Mouse (Mus musculus): ENCODE data around the gene Lingo1.

The Lingo1 gene

DNA sequence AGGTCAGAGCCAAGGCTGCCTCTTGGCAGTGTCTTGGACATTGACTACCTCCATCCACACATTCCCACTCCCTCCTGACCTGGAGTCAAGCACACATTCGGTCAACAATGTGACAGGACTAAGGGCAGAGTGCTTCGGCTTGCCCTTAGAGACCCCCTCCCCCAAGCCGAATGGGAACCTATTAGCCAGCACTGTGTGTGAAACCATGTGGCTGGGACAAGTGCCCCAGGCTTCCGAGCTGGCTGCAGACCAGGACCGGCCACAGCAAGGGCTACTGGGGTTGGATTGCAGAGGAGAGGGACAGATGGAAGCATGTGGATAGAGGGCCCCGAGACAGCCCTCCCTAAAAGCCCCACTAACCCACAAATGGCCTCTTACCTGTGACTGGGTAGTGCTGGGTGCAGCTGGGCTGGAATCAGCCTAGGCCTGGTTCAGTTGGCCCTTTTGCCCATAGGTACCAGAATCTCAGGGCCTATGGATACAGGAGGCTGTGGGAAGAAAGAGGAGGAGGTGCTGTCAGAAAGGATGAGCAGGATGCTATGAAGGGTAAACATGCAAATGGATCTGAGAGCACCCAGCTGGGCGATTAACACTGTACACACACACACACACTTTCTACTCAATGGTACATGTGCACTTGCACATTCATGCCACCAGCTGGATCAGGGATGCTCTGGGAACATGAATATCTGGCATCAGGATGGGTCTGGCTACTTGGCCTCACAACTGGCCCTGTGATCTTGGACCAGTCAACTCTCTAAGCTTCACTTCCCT, 20.9 kb downstream of the Lingo1 start:
- DNase-seq (ENCODE audit: low read depth) = no peak

DNA sequence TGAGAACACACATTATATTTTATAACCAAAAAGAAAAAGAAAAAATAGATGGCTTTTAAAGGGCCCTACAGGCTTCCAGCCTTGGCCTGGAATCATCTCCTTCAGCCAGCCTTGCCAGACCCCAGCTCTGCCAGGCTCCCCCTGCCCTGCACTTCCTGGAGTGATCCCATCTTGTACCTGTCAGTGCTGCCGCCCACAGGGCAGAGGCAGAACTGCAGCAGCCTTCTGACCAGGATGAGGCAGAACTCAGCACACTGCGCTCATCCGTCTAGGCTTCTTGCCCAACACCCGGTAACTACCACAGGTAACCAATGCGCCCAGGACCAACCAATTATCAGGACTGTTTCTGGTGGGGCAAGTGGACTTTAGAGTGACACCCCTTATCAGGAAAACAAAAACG, 22.0 kb downstream of the Lingo1 start:
- DNase-seq (ENCODE audit: low read depth) = peak; percentile 2

DNA sequence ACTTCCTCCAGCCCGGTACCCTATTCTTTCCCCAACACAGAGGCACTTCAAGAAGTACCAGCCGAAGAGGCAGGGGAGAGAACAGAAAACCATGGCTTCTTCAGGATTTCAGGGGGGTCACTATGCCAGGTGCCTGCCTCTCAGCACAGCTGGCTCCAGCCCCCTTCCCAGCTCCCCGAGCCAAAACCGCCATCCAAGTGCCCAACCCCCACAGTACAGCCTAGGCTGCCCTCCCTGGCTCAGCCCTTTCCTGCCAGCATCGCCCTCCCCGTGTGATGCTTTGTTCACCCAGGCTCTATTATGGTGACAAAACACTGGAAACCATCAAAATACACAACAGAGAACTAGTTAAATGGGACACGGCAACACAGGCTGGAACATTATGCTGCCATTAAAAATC, 22.6 kb downstream of the Lingo1 start:
- DNase-seq (ENCODE audit: low read depth) = no peak

DNA sequence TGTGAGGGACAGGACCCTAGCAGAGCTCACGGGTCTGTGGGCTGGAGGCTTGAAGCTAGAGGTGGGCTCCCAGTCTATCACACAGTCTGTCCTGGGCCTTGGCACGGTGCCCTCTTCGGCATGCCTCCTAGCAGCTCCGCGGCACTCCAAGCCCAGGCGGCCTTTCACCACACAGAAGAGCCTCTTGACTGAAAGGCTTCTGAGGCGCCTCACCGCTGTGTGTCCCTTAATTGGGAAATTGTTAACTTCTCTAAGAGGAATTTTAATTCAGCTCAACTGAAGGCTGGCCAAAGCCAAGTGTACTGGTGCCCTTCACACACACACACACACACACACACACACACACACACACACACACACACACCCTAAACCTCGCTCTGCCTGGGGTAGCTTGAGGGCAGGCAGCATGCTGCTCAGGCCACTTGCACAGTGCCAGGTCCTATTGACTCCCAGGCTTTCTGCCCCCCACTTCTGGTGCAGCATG, 28.6 kb downstream of the Lingo1 start:
- no peak for DNase-seq (ENCODE audit: low read depth)

DNA sequence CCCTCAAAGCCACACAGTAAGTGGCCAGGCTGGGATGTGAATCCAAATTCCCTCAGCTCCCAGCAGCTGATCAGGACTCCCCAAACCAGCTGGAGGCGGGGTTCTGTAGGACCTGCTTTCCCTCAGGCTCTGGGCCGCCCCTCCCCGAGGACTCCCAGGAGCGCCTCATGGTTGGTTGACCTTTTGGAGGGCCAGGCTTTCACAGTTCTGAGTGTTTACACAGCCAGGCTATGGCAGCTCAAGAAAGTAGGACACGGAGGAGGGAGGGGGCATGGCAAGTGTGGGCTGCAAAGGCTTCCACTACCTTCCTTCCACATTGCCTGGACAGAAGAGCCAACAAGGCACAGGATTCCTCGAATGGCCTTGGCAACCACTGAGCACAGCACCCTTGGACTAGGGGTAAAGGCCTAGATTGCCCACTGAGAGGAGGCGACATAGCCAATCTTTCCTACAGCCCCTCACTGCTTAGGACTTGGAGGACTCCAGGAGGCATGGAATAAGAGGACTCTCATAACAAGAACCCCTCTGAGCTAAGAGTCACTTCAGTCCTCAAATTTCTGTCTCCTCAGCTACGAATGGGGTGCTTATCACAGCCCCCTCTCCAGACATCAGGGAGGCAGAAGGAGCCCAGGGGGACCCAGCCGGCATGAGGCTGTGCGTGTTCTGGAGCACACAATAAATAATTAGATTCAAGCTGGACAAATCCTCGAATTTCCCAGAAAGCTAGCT, 29.5 kb downstream of the Lingo1 start:
- DNase-seq (ENCODE audit: low read depth) = no peak

DNA sequence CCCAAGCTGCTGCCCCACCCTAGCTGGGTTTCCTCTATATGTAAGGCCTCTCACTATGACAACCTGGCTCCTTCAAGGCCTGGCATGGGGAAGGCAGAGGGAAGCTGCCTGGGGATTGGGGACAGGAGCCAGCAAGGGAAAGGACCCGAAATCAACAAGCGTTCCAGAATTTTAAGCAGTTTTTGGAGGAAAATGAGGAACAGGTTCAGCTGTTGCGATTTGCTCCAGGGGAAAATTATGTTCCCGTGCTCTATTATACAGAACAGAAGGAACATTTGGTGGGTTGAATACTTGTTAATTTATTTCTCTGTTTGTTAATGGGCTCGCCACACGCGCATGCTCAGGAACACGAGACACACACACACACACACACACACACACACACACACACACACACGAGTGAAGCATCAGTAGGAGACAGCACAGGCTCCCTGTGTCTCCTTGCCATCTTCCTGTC, 34.1 kb downstream of the Lingo1 start:
- no peak for DNase-seq (ENCODE audit: low read depth)

DNA sequence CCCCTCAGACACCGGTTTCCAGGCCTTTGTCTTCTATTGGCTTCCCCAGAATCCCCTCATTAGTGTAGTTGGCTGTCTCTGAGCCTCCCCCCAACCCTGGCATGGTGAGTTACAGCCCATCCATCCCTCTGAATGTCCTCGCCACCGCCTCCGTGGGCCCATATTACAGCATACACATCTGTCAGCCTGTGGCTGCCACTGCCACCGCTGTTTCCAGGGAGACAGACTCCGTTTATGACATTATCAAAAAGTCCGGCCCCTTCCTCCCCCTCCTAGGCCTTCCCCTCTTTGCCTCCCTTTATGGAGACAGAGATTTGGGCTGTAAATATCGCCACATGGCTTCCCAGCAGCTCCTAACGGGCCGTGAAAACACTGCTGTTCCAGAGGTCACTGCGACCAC, 38.5 kb downstream of the Lingo1 start:
- DNase-seq (ENCODE audit: low read depth) = no peak

DNA sequence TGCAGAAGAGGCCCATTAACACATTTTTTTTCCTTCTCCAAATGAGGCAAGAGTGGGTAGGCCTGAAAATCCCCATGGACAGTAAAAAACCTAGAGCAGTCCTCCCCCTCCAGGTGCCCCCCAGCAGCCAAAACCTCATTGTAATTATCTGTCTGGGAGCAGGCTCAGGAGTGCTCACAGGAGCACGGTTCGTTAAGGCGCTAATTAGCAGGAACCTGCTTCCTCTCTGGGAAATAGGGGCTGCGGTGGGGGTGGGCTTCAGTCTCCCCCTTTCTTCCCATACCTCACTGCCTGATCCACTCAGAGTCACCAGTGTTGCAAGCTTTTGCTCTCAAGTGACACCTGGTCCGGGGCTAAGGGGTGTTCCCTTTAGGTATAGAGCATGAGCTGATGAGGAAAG, 41.1 kb downstream of the Lingo1 start:
- DNase-seq (ENCODE audit: low read depth) = no peak

DNA sequence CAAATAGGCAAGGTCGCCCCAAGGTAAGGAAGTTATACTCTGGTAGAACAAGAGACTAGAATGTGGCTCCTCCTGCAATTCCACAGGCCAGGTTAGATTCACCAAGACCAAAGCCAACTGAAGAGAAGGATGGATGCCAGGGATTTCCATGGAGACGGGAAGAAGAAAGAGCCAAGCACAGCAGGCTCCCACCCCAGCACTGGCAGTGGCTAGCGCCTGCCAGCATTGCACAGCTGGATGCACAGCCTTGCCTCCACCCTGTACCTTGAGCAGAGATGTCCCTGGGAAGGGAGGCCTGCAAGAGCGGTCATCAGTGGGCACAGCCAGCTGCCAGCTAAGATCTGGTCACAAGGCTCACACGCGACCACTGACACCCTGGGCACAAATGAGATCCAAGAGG, 42.9 kb downstream of the Lingo1 start:
- DNase-seq (ENCODE audit: low read depth) = no peak

DNA sequence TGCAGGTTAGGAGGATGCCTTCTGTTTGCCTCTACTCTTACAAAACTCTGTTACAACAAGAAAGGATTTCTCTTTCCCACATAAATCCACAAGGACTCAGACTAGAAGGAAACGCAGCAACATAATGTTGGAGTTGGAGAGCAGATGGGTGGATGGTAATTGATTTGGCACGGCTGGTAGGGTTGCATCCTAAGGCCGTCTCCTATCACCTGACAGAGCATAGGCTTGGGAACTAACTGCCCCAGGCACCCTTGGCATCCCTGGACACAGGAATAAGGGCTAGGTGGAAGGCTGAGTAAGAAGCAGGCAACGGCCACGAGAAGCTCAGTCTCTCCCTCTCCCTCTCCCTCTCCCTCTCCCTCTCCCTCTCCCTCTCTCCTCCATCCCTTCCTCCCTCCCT, 48.2 kb downstream of the Lingo1 start:
- no peak for DNase-seq (ENCODE audit: low read depth)

DNA sequence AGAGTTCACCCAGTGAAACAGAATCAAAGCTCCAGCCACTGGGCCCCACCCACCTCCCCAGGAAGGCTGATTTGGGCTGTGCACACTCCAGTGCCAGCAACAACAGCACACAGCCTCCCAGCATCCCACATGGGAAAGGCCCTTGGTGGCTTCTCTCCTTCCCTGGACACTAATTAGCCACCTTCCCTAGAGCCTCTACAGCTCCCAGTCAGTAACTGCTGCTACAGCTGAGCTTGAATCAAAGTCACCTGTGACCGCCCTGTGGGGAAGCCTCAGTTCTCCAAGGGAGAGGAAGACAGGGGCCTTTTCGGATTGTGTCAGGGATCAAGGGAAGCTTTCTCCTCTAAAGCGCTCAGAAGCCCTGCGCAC, 49.4 kb downstream of the Lingo1 start:
- DNase-seq (ENCODE audit: low read depth) = no peak

DNA sequence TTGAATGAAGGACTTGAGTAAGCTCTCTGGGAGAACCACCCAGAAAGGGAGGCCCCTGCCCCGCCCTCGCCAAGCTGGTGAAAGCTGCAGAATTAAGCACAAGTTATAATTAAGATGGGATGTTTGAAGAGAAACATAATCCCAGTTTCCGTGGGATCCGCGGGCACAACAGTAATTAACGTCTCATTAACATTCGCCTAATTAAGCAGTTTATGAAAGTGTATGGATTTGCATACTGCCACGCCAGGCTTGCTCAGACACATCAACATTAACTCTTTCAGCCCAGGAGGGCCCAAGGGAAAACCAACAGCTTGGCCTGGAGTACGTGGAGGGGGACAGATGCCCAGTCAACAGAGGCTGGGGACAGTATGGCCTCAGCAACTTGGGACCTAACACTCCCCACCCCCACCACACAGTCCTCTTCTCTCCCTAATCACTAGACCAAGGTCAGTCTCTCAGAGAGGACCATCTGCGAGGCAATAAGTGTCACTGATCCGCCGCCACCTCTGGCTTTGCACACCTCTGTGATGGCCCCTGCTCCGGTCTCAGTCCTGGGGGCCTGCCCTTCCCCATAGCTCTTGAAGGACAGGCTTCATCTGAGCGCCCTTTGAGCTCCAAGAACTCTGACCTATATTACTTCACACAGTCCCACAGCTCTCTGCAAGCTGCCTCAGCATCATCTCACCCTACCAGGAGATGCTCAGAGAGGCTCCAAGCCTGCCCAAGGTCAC, 49.9 kb downstream of the Lingo1 start:
- no peak for DNase-seq (ENCODE audit: low read depth)

DNA sequence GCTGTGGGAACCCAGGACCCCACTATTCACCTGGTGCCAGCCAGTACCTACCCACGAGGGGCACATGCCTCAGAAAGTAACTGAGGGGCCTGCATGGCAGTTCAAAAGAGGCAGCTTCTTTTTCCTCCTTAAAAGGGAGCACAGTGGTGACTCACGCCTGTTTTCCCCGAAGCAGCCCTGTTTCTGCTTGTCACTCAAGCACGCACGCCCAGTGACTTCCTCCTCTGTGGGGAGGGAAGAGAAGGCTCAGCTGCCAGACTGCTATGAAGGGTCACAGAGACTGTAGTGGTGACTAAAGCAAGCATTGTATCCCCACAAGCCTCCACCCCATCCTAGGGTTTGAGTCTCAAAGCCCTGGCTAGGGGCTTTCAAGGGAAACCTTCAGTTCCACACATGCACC, 51.9 kb downstream of the Lingo1 start:
- DNase-seq (ENCODE audit: low read depth) = peak; percentile 16

DNA sequence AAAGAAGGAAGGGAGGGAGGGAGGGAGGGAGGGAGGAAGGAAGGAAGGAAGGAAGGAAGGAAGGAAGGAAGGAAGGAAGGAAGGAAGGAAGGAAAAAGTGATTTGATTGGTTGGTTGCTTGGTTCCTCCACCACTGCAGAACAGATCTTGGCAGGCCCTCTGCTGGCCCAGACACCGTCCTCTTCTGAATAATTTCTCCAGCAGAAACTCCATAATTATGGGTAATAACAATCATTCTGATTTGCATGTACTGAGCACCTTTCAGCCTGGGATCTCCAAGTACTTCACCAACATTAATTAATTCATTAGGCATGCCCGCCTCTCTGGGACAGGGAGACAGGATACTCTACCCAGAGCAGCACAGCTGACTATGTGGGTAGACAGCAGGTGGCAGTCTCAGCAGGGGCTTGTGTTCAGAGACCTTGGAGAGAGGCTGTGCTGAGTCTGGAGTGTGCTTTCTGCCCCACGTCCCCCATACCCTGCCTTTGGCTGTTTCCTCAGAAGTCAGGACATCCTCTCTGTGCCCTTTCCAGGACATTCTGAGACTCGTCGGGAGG, 57.0 kb downstream of the Lingo1 start:
- DNase-seq (ENCODE audit: low read depth) = no peak

DNA sequence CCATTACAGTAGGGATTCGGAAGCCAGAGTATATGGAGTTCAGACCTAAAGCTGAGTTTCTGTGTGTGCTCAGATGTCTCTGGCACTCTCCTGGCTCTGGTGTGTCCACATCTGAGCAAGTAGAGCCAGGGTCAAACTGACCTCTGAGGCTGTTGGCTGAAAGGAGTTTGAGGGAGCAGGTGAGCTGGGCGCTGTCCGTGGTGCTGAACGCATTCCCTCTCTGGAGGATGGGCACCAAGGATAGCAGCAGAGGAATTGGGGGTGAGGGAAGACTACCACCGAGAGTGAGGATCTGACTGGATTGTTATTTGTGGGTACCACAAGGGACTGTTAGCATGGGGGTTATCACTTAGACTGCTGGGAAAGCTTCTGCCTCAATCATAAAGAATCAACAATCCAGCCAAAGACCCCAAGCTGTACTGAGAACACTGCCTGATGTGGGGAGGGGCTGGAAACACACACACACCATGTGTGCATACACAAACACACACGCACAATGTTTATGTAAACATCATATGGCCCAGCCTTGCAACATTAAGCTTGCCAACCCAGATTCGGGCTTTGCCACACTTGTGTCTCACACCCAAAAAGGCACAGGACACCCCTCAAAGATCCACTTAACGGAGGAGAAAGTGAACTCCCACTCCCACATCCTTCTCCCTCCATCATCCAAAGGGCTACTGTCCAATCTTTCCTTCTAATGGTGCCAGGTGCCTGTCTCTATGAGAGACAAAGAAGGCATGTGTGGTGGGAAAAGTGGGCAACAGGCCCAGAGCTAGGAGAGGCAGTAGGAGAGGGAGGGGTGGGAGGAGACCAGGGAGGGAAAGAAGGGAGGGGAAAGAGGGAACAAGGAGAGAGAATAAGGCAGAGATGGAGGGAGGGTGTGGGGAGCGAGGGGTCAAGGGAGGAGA, 57.8 kb downstream of the Lingo1 start:
- no peak for DNase-seq (ENCODE audit: low read depth)

DNA sequence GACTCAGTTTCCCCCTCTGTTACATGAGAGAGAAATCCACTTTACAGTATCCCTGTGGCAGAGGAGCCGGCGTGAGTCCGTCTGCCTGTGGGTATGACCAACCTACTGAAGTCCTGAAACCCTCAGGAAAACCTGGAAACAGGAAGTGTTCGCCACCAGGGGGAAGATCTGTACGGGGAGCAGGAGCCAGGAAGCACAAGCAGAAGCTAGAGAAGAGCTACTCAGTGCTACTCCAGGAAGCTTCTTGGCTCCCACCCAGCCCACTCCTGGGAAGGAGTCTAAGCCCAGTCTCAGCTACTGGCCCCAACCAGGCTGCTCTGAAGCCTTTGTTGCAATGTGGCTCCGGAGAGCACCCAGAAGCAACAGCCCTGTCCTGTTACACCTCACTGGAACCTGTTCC, 61.9 kb downstream of the Lingo1 start:
- DNase-seq (ENCODE audit: low read depth) = no peak

DNA sequence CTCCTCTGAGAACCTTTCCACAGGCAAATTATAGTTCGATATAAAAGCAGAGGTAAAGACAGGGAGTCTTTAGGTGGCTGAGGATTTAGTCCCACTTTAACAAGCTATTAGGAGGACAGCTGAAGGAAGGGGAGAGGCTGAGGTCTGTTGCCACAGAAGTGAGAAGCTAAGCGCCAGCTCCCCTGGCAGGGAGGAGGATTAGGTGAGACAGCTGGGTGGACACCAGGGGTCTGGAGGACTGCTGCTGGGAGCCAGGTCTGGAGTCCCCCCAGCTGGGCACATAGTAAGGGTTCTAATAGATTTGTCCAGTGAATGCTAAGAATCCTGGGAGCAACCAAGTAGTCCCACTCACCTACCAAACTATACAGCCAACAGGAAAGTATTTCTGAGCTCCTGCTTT, 65.3 kb downstream of the Lingo1 start:
- DNase-seq (ENCODE audit: low read depth) = no peak

DNA sequence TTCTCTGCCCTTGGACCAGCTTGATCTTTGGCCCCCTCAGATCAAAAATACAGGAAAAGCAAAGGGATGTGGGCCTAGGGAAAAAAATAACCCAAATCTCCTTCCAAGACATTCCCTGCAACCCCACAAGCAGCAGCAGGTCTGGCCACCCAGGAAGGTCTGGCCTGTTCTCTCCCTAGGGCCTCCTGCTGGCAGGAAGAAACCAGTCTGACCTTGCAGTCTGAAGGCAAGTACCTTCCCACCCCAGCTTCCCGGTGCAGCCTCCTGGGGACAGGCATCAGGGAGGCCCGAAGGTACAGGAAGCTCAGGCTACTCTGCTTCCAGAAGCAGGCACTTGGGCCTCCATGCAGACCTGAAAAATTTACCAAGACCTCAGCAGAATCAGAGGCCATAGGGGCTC, 67.1 kb downstream of the Lingo1 start:
- no peak for DNase-seq (ENCODE audit: low read depth)

DNA sequence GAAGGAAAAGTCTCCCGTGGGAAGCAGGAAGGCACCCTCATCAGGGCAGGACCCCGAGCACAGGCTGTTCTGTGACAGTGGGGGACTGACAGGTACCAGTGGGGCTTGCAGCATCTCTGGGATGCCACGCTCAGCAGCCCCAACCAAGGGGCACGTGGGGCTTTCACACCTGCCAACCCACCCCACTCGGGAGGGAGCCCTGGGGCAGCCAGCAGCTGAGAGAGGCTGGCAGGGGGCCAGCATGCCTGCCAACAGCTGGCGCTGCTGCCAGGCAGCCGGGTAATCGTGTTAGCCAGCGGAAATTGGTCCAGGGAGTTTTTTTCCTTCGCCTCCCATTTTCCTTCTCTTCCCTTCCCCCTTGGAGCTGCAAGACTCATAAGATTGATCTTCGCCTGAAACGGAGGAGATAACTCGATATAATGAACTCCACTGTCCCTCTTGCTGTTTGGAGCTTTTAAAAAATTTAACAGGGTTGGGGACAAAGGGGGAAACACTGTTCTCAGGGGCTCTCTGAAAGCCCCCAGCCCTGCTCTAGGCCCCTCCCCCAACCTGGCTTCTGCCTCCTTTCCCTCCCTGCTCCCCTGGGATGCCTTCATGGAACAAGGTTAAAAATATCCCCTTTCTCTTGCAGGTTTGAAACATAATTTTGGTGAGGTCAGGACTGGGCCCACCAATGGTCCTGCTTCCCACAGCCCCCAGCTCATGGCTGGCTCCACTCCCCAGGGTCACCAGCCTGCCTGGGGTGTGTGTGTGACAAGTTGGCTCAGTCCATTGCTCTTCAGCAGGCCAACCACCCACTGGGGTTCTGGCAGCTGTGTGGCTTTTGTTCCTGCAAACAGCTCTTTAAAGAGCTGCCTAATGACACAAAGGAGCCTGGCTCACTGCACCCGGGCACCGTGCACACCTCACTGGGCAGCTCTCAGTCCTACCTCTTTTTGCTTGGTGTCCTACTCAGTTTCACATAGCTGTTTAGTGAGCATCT, 68.3 kb downstream of the Lingo1 start:
- no peak for DNase-seq (ENCODE audit: low read depth)

DNA sequence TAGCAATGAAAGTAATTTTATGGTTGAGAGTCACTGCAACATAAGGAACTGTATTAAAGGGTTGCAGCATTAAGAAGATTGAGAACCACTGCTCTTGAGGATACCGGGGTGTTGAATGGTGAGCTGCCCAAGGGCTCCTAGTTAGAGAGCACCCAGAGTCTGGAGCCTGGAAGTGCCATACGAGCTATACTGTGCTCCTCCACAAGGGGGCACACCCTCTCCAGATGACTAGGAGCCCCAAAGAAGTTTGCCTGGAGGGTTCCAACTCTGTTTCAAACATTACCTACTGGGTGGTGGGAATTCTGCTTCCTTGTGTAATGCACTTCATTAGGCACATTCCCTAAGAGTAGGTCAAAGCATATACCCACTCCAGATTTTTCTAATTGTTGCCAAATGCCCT, 70.5 kb downstream of the Lingo1 start:
- no peak for DNase-seq (ENCODE audit: low read depth)
